Mouse (Mus musculus) C3H10T1/2 (cell line): Measurements from ENCODE around the gene Trpc4ap. TPM values are rescaled to one million over a fixed set of nuclear protein-coding genes. Genes with fewer than 3 reads are reported as not detected.

Source experiments
- polyA plus RNA-seq, 2 experiments: library from polyadenylated mRNA; unstranded; fragments of >200 nt; fragmentation: generic; extraction: Trizol; gene quantifications; one replicate each; pipeline ENCODE4 v1.2.1; 2012; ENCODE audit warnings: missing spikeins in 2 of 2

Trpc4ap gene
- polyA plus RNA-seq: 100 to 1,000 TPM in 1 of 2 experiments, 10 to 100 TPM in 1; 43.1 to 143 TPM

GRCm38 (mm10) chr2:155691723-155692493 lies at the start of gene Trpc4ap:
Gene Trpc4ap (minus strand): TSS chr2:155692384.

GRCm38 (mm10) chr2:155735766-155736165 lies 43.6 kb upstream of the Trpc4ap start, which contains the start of gene Gm17581:
Gene Gm17581 (minus strand): TSS chr2:155735866.

GRCm38 (mm10) chr2:155729158-155729645 lies 37.0 kb upstream of the Trpc4ap start, which contains the start of gene Edem2:
Gene Edem2 (minus strand): TSS chr2:155729475.

GRCm38 (mm10) chr2:155610978-155611377 lies 81.2 kb downstream of the Trpc4ap start, which contains the start of gene Myh7b:
Gene Myh7b (plus strand): TSS chr2:155611212.

GRCm38 (mm10) chr2:155592137-155592853 lies 99.9 kb downstream of the Trpc4ap start, which contains the start of gene Gss:
Gene Gss (minus strand): TSS chr2:155592810.

Other genes with a start within 250 kb of the Trpc4ap start
- 10 to 100 TPM in 1 of 2 experiments, 1 to 10 TPM in 1; 1.6 to 10.7 TPM for gene Ncoa6, start 218.5 kb downstream of the Trpc4ap start, polyA plus RNA-seq
- 1 to 10 TPM; 2.1 to 7.1 TPM for gene Acss2, start 174.4 kb downstream of the Trpc4ap start, polyA plus RNA-seq
- 1 to 10 TPM in 1 of 2 experiments, under 1 TPM in 1; 0.14 to 1.5 TPM for gene Ggt7, start 174.1 kb downstream of the Trpc4ap start, polyA plus RNA-seq
- gene Gss, start 99.6 kb downstream of the Trpc4ap start, polyA plus RNA-seq: 10 to 100 TPM; 28.2 to 38.3 TPM
- under 1 TPM; 0.02 to 0.12 TPM for gene Myh7b, start 81.2 kb downstream of the Trpc4ap start, polyA plus RNA-seq
- gene Edem2, start 37.1 kb upstream of the Trpc4ap start, polyA plus RNA-seq: 10 to 100 TPM; 17.7 to 35.3 TPM
- gene Gm17581, start 43.5 kb upstream of the Trpc4ap start, polyA plus RNA-seq: not detected
- 1 to 10 TPM; 4.4 to 7.8 TPM for gene Procr, start 58.7 kb upstream of the Trpc4ap start, polyA plus RNA-seq
- under 1 TPM; 0.11 to 0.15 TPM for gene Mmp24, start 83.0 kb upstream of the Trpc4ap start, polyA plus RNA-seq
- 10 to 100 TPM; 42.7 to 60.4 TPM for gene BC029722, start 127.0 kb upstream of the Trpc4ap start, polyA plus RNA-seq
- gene Eif6, start 134.5 kb upstream of the Trpc4ap start, polyA plus RNA-seq: 100 to 1,000 TPM; 140 to 603 TPM
- gene Fam83c, start 142.5 kb upstream of the Trpc4ap start, polyA plus RNA-seq: under 1 TPM in 1 of 2 experiments, not detected in 1; 0.01 TPM
- gene Uqcc1, start 237.9 kb upstream of the Trpc4ap start, polyA plus RNA-seq: 10 to 100 TPM; 10.3 to 24.6 TPM
- under 1 TPM in 1 of 2 experiments, not detected in 1; 0.07 TPM for gene Gm15557, start 248.3 kb upstream of the Trpc4ap start, polyA plus RNA-seq